Mouse (Mus musculus) left cerebral cortex, adult 2 months (tissue): ENCODE results near the gene Clp1. TPM values are rescaled to one million over a fixed set of nuclear protein-coding genes. Genes with fewer than 3 reads are reported as not detected.
A peak's percentile ranks its signal among the peaks of the same experiment; 100 is the strongest.

Experiments
- DNase-seq, 2 experiments: peaks; one replicate each; pipeline ENCODE4 v3.0.0; 2021 to 2022; ENCODE audit warnings: low spot score in 2 of 2, mixed read lengths in 1 of 2; ENCODE audit errors: extremely low spot score in 1 of 2
- H3K27ac ChIP-seq: fragments of 200-600 bp; 2 replicates; pipeline ENCODE4 v1.8.1; 2022
- H3K4me3 ChIP-seq: fragments of 200-600 bp; 2 replicates; pipeline ENCODE4 v1.8.1; 2022
- CTCF ChIP-seq: fragments of 200-600 bp; IDR thresholded peaks from 2 replicates; pipeline ENCODE4 v1.8.1; 2022; ENCODE audit warnings: antibody characterized with exemption, mild to moderate bottlenecking, moderate library complexity
- intact Hi-C: fragments of 180-260 bp; cut with DNase I; formaldehyde crosslinking; loops from one replicate; pipeline ENCODE4 v1.15.1; 2025
- total RNA-seq, 2 experiments: library from RNA; stranded (reverse); gene quantifications; 2 replicates each; pipeline ENCODE4 v1.2.3; 2021

The Clp1 gene
- total RNA-seq, 2 experiments from 2014 or later = 8.8 to 10.2 TPM

DNA sequence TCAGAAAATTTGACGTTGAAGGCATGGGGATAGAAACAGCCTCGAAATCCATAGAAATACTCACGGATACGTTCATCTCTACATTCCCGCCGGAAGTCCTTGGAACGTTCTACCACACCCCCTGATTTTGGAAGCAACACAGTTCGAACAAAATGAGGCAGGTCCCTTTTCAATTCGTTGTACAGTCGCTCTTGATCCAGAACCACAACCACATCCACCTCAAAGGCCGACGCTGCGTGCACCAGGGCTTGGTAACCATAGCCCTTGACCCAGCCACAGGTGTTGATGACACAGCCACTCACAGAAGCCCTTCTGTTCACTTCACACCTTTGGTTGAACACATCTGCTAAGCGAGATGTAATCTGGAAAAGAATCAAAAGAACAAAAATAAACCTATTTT is 3.3 kb downstream of the Clp1 start:
- no peak for DNase-seq
- intact Hi-C loops = no loop called here
- no peak for TF ChIP-seq CTCF
- Histone ChIP-seq H3K4me3 (no peak overlapping the region), H3K27ac (no peak overlapping the region)

DNA sequence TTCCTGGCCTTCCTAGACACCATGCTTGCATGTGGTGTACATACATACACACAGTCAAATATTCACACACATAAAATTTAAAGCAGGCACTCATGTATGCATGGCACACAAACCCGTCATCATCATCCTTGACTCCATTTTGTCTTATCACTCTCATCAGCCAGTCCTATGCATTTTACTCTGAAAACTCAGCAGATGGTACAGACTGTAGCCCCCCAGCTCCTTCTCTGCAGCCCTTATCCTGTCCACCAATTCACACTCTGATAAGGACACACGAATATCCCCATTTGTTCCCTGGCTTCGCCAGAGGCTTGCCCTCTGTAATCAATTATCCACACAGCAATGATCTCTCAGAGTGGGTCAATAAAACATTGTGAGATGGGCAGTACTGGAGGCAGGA is 6.0 kb downstream of the Clp1 start:
- no peak for DNase-seq
- intact Hi-C loops = no loop called here
- Histone ChIP-seq H3K4me3 (no peak overlapping the region), H3K27ac (no peak overlapping the region)
- TF ChIP-seq CTCF = no peak

DNA sequence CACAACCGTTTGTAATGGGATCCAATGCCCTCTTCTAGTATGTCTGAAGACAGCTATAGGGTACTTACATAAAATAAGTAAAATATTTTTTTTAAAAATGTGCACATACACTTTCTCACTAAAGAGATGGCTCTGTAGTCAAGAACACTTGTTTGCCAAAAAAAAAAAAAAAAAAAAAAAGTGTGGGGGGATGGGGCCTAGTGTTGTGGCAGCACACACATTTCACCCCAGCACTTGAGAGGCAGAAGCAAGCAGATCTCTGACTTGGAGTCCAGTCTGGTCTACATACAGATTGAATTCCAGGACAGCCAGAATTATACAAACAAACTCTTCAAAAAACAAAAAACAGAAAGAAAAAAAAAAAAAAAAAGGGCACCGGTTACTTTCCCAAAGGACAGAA is 6.4 kb downstream of the Clp1 start:
- Histone ChIP-seq H3K4me3 (no peak overlapping the region), H3K27ac (no peak overlapping the region)
- intact Hi-C loops = no loop called here
- DNase-seq = no peak
- TF ChIP-seq CTCF = no peak

DNA sequence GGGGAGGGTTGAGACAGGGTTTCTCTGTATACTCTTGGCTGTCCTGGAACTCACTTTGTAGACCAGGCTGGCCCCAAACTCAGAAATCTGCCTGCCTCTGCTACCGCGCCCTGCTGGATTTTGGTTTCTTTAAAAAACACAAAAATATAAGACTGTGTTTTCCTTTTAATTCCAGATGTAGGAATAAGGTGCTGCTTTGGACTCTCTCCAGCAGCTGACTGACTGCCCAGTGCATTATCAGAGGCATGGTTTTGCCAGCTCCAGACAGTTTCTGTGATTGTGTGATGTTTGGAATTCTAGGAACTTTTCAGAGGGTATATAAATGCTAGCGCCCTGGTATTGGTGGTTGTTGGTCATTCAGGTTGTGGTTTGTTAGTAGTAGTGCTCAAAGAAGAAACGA is 9.8 kb downstream of the Clp1 start:
- Histone ChIP-seq H3K4me3 (no peak overlapping the region), H3K27ac (no peak overlapping the region)
- intact Hi-C loops = loop anchor here (5.0 kb wide), 1 partner anchor 80 kb away; the partner anchor contains the start of gene Ube2l6
- TF ChIP-seq CTCF = no peak
- DNase-seq = no peak

DNA sequence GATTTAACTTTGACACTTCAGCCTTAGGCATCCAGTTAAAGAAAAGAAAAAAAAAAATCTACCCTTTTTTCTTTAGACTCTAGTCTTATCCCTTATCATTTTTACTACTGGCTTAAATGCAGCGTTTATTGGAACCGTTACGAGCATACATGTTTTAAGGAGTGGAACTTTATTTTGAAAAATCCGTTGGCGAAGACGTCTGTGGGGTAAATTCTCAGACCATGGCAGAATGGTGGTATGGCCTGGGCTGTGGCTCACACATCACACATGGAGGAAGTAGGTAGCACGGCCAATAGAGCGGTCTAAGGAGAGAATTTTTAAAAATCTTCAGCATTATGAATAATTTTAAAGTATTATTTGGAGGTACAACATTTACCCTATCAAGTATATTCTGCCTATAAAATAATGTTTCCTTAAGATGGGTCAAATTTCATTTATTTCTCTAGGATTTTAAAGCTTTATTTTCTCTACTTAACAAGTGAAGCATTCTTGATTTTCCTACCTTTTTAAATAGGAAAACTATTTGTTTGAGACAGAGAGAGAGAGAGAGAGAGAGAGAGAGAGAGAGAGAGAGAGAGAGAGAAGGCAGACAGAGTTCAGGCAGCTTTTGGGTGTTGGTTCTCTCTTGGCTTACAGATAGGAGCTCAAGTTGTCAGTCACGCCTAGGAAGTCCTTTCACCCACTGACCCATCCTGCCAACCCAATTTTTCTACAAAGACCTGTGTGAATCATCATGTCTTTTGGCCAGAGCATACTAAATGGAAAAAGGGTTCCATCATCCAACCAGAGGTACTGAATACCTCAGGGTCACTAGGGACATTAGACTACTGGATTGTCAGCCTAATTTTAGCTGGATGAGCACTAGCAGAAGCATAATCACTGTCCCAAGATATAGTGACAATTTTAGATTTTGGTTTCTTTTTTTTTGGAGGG is 10.5 kb downstream of the Clp1 start:
- no peak for TF ChIP-seq CTCF
- intact Hi-C loops = loop anchor here (5.0 kb wide), 1 partner anchor 81 kb away; the partner anchor contains the start of gene Ube2l6
- Histone ChIP-seq H3K4me3 (peak overlapping the region; percentile 99), H3K27ac (peak overlapping the region; percentile 99)
- DNase-seq = no peak

DNA sequence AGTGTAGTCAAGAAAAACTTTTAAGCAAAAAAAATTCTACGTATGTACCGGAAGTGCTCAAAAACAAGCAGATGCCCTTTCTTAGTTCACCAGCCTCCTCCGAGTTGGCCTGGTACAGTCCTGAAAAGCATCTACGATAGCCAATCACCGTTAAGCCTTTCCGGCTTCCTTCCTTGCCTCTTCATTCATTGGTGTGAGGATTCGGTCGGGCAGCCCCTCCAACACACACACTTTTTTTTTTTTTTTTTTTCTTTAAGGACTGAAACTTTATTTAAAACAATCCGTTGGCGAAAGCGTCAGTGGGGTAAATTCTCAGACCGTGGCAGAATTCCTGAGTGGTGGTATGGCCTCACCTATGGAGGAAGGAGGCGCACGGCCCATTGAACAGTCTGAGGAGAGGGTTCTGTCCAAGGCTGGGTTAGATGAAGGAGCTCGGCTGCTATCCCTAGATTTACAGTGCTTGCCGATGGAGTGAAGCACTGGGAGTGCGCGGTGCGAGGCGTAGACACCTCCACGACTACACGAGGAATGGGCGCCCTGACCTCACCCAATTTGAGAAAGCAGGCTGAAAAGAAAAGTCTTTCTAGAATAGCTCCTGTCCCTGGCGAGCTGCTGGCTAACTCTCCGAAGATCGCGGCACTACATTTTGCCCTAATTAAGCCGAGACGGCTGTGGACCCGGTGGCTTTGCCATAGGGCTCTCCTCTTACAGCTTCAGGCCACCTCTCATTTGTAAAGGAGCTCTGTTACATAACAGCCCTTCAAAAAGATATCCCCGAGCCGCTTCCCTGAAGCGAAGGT is 11.4 kb downstream of the Clp1 start:
- H3K4me3 ChIP-seq = peak overlapping the region; percentile 99
- peak overlapping the region; percentile 99 for H3K27ac ChIP-seq
- peak; percentile 64 to 84 for DNase-seq
- no peak for TF ChIP-seq CTCF
- intact Hi-C loops = loop anchor here (1.0 to 5.0 kb wide), 2 partner anchors 12 to 82 kb away; partner anchors contain the start of genes Clp1 and Ube2l6

DNA sequence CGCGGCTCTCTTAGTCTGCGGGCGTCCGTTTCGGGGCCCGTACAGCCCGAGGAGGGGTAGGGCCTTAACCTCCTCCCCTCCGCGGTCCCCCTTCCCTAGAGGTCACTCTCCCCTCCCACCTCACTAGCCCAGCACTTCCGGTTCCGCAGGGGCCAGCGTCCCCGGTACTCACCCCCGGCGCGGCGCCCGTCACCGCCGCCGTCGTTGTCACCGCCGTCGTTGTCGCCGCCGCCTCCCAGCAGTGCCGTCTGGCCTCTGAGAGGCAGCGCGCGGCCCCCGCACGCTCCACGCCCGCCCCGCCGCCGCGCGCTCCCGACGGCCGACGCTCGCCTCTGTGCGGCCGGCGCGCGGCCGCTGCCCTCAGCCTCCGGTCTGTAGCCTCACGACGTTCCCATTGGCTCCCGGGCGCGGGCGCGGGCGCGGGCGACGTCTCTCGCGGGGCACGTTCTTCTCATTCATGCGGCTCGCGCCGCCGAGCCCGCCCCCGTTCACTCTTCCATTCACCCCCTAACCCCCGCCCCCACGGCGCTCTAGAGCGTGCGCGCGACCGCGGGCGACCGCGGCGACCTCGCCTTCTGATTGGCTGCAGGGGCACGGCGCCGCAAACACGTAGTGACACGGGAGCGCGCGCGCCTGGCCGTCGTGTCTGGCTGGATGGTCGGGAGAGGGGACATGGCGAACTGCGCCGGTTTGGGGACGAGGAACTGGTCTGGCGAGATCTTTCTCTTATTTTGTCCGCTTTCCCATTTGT is 12.2 kb downstream of the Clp1 start, which contains the start of gene Zdhhc5:
Zdhhc5 (minus strand) TSS at position 370 of the 751 bp plus-strand sequence.
- intact Hi-C loops = loop anchor here (1.0 to 5.0 kb wide), 2 partner anchors 12 to 82 kb away; partner anchors contain the start of genes Clp1 and Ube2l6
- DNase-seq = peak; percentile 98
- Histone ChIP-seq H3K27ac (peak within 1 kb of the TSS; percentile 99), H3K4me3 (peak within 1 kb of the TSS; percentile 99)
- TF ChIP-seq CTCF = no peak

DNA sequence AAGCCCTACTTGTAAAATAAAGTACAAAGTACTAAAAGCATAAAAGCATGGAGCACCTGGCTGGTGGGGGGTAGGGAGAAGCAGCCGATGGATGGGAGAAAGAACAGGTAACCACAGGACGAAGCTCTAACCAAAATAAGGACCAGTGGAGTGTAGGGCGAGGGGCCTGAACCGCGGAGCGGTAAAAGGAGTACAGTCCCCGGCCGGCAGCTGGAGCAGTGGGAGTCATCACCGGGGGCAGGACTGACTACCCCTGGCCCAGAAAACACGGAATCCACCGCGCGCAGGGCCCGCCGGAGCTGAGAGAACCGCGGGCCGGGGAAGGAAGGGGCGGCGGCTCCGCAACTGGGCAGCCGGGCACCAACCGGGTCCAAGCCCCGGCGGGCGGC is 12.7 kb downstream of the Clp1 start:
- DNase-seq = no peak
- intact Hi-C loops = no loop called here
- Histone ChIP-seq H3K4me3 (peak overlapping the region; percentile 99), H3K27ac (peak overlapping the region; percentile 97)
- no peak for TF ChIP-seq CTCF

DNA sequence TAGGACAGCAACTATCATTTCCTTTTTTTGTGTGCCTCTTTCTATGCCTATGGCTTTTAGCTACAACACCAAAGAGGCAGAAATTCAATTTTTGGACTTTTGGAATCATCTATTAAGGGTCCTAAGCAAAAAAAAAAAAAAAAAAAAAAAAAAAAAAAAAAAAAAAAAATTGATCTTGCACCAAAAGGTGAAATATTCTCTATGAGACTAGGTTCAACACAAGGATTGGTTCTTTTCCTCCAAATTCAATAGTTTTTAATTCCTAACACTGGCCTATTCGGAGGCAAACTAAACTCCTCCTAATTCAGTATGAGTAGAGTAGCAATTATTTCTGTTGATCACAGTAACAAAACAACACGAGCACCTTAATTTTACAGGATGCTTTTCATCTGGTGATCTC is 15.3 kb downstream of the Clp1 start:
- intact Hi-C loops = no loop called here
- TF ChIP-seq CTCF = no peak
- DNase-seq = no peak
- H3K4me3 ChIP-seq = no peak overlapping the region
- no peak overlapping the region for H3K27ac ChIP-seq

DNA sequence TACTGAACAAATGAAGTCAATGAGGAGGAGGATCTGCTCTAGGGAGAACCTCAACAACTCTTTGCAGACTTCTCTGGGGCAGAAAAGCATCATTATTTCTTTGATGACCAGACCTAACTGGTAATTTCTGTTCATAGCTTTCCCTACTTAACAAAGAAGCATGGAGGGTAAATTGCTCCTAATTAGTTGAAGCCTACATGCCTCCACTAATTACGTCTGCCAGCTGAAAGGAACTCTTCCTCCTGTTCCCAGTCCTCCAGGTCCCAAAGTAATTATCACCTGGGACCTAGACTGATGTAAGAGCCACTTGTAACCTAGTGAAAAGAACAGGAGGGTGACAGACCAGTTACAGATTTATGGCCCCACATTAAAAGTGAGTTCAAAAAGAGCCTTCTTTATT is 19.6 kb downstream of the Clp1 start:
- intact Hi-C loops = no loop called here
- DNase-seq = no peak
- H3K27ac ChIP-seq = no peak overlapping the region
- H3K4me3 ChIP-seq = no peak overlapping the region
- TF ChIP-seq CTCF = no peak

DNA sequence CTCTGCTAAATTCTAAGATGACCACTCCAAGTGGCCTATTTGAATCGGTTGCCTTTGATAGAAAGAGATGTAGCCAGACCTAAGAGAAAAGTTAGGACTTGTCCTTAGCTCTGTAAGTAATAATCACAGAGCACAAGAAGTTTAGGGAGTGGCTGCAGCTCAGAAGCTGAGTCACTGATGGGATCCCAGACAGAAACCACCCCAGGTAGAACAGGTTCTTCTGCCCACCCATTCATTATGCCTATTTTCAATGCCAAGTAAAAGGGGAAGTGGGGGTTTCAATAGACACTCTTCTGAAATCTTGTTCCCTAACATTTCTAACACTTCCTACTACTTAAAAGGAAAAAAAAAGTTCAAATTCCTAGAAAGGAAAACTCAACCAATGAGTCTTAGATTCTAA is 21.9 kb downstream of the Clp1 start:
- intact Hi-C loops = no loop called here

More for the DNA sequence above, 21.9 kb downstream of the Clp1 start:
- Histone ChIP-seq H3K27ac (no peak overlapping the region), H3K4me3 (no peak overlapping the region)
- no peak for DNase-seq
- TF ChIP-seq CTCF = no peak
